Mouse (Mus musculus) cerebellum, adult 2 months (tissue): Measurements from ENCODE around the gene Itgb6.

ENCODE experiments used
- CTCF ChIP-seq: fragments of 200-500 bp; IDR thresholded peaks from 2 replicates; pipeline ENCODE4 v1.5.1; 2011; ENCODE audit warnings: low read depth, mild to moderate bottlenecking, control low read depth, low read length, moderate library complexity, borderline replicate concordance; ENCODE audit not compliant: insufficient read depth
- POLR2A ChIP-seq: fragments of 200-500 bp; IDR thresholded peaks from 2 replicates; pipeline ENCODE4 v1.6.1; 2011; ENCODE audit warnings: low read length, control low read depth, borderline replicate concordance; ENCODE audit not compliant: insufficient read depth

DNA sequence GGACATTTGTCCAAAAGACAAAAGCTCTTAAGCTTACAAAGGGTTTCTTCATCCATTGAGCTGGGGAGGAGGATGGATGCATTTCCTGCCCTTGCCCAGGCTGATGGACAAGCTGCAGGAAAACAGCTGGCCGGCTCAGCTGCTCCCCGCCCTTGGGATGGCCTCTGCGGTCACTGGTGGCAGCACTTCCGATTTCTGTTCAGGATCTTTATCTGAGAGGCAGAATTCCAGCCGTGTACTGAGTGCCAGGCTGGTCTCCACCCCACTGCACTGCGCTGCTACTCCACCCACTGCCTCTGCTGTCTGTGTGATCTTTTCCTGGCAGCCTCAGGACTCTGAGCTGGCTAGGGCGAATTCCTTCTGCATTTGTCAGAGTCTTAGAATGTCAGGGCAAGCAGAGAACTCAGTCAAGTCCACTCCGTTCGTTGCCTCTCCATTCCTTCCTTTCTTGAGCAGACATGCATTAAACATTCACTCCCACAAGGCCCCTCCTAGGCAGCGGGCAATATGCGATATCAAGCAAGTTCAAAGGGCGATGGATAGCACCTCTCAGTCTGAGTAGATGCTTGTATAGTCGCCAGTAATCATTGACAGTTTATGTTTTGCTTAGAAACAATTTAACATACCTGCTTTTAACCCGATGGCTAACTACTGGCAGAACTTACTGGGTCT lies 33.4 kb downstream of the Itgb6 start:
- TF ChIP-seq POLR2A: no peak
- TF ChIP-seq CTCF: no peak
